Mouse (Mus musculus) T-cell, adult 66 days (primary cell): ENCODE measurements around the gene Sorcs3. TPM values are rescaled to one million over a fixed set of nuclear protein-coding genes. Genes with fewer than 3 reads are reported as not detected.

Experiments
- total RNA-seq, 2 experiments: library from RNA; stranded (reverse); gene quantifications; 3 replicates in 1 of 2; 4 replicates in 1 of 2; pipeline ENCODE4 v1.2.4; 2023

Gene Sorcs3
- total RNA-seq: not detected

DNA sequence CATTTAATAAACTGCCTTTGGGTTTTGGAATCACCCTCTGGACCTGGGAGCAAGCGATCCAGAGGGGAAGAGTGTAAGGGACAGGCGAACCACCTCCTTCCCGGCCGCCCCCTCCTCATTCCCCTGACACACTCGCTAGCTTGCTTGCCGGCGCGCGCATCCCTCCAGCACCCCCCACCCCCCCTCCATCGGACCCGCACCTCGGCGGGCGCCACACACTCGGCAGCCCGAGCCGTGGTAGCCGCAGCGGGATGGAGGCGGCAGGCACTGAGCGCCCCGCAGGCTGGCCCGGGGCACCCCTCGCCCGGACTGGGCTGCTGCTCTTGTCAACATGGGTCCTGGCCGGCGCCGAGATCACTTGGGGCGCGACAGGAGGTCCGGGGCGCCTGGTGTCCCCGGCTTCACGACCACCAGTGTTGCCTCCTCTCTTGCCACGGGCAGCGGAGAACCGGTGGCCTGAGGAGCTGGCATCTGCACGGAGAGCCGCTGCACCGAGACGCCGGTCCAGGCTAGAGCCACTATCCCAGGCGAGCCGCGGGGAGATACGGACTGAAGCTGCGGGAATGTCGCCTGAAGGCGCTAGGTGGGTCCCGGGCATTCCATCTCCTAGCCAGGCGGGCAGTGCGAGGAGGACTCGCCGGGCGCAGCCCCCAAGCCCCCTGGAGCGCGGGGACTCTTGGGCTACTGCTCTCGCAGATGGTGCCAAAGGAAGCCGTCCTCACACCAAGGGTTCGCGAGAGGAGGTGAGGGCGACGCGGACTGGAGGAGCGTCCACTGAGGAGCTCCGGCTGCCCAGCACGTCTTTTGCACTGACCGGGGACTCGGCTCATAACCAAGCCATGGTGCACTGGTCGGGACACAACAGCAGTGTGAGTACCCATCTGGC, at the start of gene Sorcs3:
TSS of gene Sorcs3 (plus strand) at position 97 of the 886 bp plus-strand sequence.

